Comparison of ENCODE assay signal across 21 mouse cellular contexts in the genomic region with DNA sequence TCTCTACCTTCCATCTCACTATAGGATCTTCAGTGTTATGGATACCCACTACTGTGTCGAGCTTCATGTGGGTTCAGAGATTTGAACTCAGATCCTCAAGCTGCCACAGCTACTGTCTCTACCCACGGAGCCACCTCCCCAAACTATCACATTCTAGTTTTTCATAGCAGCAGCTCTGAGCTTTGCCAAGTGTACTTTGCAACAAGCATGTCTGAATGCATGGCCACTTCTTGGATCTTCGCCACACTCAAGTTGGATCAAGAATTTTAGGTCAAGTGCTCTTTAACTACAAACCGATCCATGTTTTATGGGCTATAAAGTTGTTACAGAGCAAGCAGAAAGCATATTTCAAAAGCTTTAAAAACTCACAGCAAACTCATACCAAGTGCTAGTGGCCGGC.
DNase-seq lines count a peak whose midpoint lies in the region; ATAC-seq lines count a peak whose summit lies in the region.
"Had no signal": no experiment of that assay in that cellular context is flagged by ENCODE, and none has a peak within 500 bp of the region (broad histone marks: within the 10 kb centered on the region; RNA-seq: fewer than 3 reads in every experiment).

No protein-coding gene starts in this region.

- ATAC-seq in lung, embryonic 16.5 days (ENCODE audit: low read depth) = peak; percentile 51
- ATAC-seq in kidney, embryonic 16.5 days (ENCODE audit: low FRiP score, low TSS enrichment) = peak; percentile 59; the same call in 1 of the 2 replicates
- ATAC-seq in midbrain, embryonic 14.5 days (ENCODE audit: low FRiP score, low TSS enrichment) = no peak
- ATAC-seq: forebrain, embryonic 13.5 days; midbrain, embryonic 16.5 days had no signal

- no peak overlapping the region for H3K9ac ChIP-seq in lung, embryonic 16.5 days (ENCODE audit: low read length)
- H3K9ac ChIP-seq in kidney, embryonic 16.5 days (replicated peaks; ENCODE audit: low read length) = no peak overlapping the region
- no peak overlapping the region for H3K9ac ChIP-seq in midbrain, embryonic 14.5 days (replicated peaks; ENCODE audit: low read length)
- H3K9ac ChIP-seq: embryonic facial prominence, embryonic 12.5 days; forebrain, embryonic 13.5 days; heart, embryonic 13.5 days; hindbrain, embryonic 14.5 days; liver, embryonic 15.5 days had no signal

- WGBS in lung, embryonic 16.5 days = 33% methylated on average over 5 of the region's 5 CpGs
- 56% methylated on average over 5 of the region's 5 CpGs for WGBS in kidney, embryonic 16.5 days
- 23% methylated on average over 5 of the region's 5 CpGs for WGBS in large intestine, adult 2 months
- 97% methylated on average over 5 of the region's 5 CpGs for WGBS in midbrain, embryonic 14.5 days

- H3K36me3 ChIP-seq in lung, embryonic 16.5 days (ENCODE audit: control insufficient read depth, insufficient read depth, low read length) = peaks cover 7% of the 10 kb centered on the region; the same call in 1 of the 2 replicates
- peaks cover 14% of the 10 kb centered on the region for H3K36me3 ChIP-seq in kidney, embryonic 16.5 days (ENCODE audit: insufficient read depth, low read length)
- H3K36me3 ChIP-seq in midbrain, embryonic 14.5 days (ENCODE audit: control insufficient read depth, insufficient read depth, low read length) = 0 out of 2 replicates have a peak, but pooled peaks cover 4% of the 10 kb centered on the region
- H3K36me3 ChIP-seq: liver, embryonic 15.5 days had no signal

- DNase-seq in lung, postnatal 25 days (ENCODE audit: low spot score) = no peak
- peak; percentile 64 for DNase-seq in large intestine, adult 2 months (ENCODE audit: low read depth, low spot score)
- DNase-seq in midbrain, embryonic 14.5 days = no peak
- DNase-seq in layer of hippocampus, adult 11-12 months (ENCODE audit: low spot score) = no peak
- DNase-seq in T-cell, adult 2 months (ENCODE audit: low spot score) = no peak
- DNase-seq: B cell, adult 2 months; cerebellum, adult 9-10 months; heart, adult 18-20 months; layer of hippocampus, adult 9-11 months; thymus, adult 2 months had no signal

- H3K4me1 ChIP-seq in lung, embryonic 16.5 days (replicated peaks; ENCODE audit: control insufficient read depth, insufficient read depth, low read length) = peaks cover 7% of the 10 kb centered on the region
- peaks cover 5% of the 10 kb centered on the region; the same call in 1 of the 2 replicates for H3K4me1 ChIP-seq in kidney, embryonic 16.5 days (ENCODE audit: insufficient read depth, low read length)
- no peaks in the 10 kb centered on the region for H3K4me1 ChIP-seq in midbrain, embryonic 14.5 days (ENCODE audit: control insufficient read depth, insufficient read depth, low read length)
- H3K4me1 ChIP-seq: embryonic facial prominence, embryonic 12.5 days; forebrain, embryonic 13.5 days; heart, embryonic 13.5 days; liver, embryonic 15.5 days; megakaryocyte, embryonic 14.5 days had no signal

- H3K27me3 ChIP-seq in lung, embryonic 16.5 days (ENCODE audit: control insufficient read depth, insufficient read depth, low read depth, low read length) = no peaks in the 10 kb centered on the region
- no peaks in the 10 kb centered on the region for H3K27me3 ChIP-seq in kidney, embryonic 16.5 days (ENCODE audit: insufficient read depth, low read length)
- H3K27me3 ChIP-seq in midbrain, embryonic 14.5 days (ENCODE audit: control insufficient read depth, insufficient read depth, low read length) = no peaks in the 10 kb centered on the region
- H3K27me3 ChIP-seq: embryonic facial prominence, embryonic 12.5 days; forebrain, embryonic 13.5 days; heart, embryonic 13.5 days; liver, embryonic 15.5 days; megakaryocyte, embryonic 14.5 days had no signal

- no peak overlapping the region for H3K4me2 ChIP-seq in lung, embryonic 16.5 days (ENCODE audit: low read depth, low read length)
- H3K4me2 ChIP-seq in kidney, embryonic 16.5 days (replicated peaks; ENCODE audit: low read depth, low read length) = no peak overlapping the region
- H3K4me2 ChIP-seq in midbrain, embryonic 14.5 days (ENCODE audit: low read length) = no peak overlapping the region
- H3K4me2 ChIP-seq: embryonic facial prominence, embryonic 12.5 days; forebrain, embryonic 13.5 days; heart, embryonic 13.5 days; hindbrain, embryonic 14.5 days; liver, embryonic 15.5 days had no signal

- peak overlapping the region; percentile 2; the same call in 1 of the 2 replicates for H3K27ac ChIP-seq in lung, embryonic 16.5 days (ENCODE audit: low read length)
- H3K27ac ChIP-seq in kidney, embryonic 16.5 days (ENCODE audit: low read length) = peak overlapping the region; percentile 20; the same call in 1 of the 2 replicates
- H3K27ac ChIP-seq in midbrain, embryonic 14.5 days (replicated peaks; ENCODE audit: low read depth, low read length) = no peak overlapping the region
- H3K27ac ChIP-seq: embryonic facial prominence, embryonic 12.5 days; forebrain, embryonic 13.5 days; heart, embryonic 13.5 days; hindbrain, embryonic 14.5 days; left cerebral cortex, adult 2 months; liver, embryonic 15.5 days had no signal

- H3K4me3 ChIP-seq in lung, embryonic 16.5 days (ENCODE audit: low read length) = no peak overlapping the region
- H3K4me3 ChIP-seq in kidney, embryonic 16.5 days (ENCODE audit: low read length) = no peak overlapping the region
- H3K4me3 ChIP-seq in midbrain, embryonic 14.5 days (replicated peaks; ENCODE audit: low read depth, low read length) = no peak overlapping the region
- H3K4me3 ChIP-seq: embryonic facial prominence, embryonic 12.5 days; erythroblast, embryonic 14.5 days; forebrain, embryonic 13.5 days; heart, embryonic 13.5 days; left cerebral cortex, adult 2 months; liver, embryonic 15.5 days had no signal

- no peaks in the 10 kb centered on the region for H3K9me3 ChIP-seq in lung, embryonic 16.5 days (ENCODE audit: control insufficient read depth, low read length)
- H3K9me3 ChIP-seq in kidney, embryonic 16.5 days (ENCODE audit: low read length) = 0 out of 2 replicates have a peak, but pooled peaks cover 3% of the 10 kb centered on the region
- H3K9me3 ChIP-seq in midbrain, embryonic 14.5 days (ENCODE audit: control insufficient read depth, low read length) = no peaks in the 10 kb centered on the region
- H3K9me3 ChIP-seq: embryonic facial prominence, embryonic 12.5 days; forebrain, embryonic 13.5 days; liver, embryonic 15.5 days had no signal
